ENCODE assay signal across 9 mouse cellular contexts in genomic region chr7:31077885-31078445, GRCm38 (mm10). TPM values are rescaled to one million over a fixed set of nuclear protein-coding genes. Genes with fewer than 3 reads are reported as not detected.
DNase-seq lines count a peak whose midpoint lies in the region; ATAC-seq and TF ChIP-seq lines count a peak whose summit lies in the region.
"Had no signal": no experiment of that assay in that cellular context is flagged by ENCODE, and none has a peak within 500 bp of the region (broad histone marks: within the 10 kb centered on the region; RNA-seq: fewer than 3 reads in every experiment).

No protein-coding gene starts in this region.

- H3K36me3 ChIP-seq in midbrain, embryonic 15.5 days (replicated peaks), result no peaks in the 10 kb centered on the region
- H3K36me3 ChIP-seq: stomach, embryonic 15.5 days had no signal

- no peaks in the 10 kb centered on the region for H3K9me3 ChIP-seq in midbrain, embryonic 15.5 days
- H3K9me3 ChIP-seq: stomach, embryonic 15.5 days had no signal

- DNase-seq in gastrocnemius, adult 2 months, result no peak
- no peak for DNase-seq in gastrocnemius, adult 8-10 months (ENCODE audit: low spot score in 2 of 2)
- peak; percentile 71 for DNase-seq in 3T3-L1 (ENCODE audit: low read depth, low spot score)
- DNase-seq in R1 (ENCODE audit: low read depth, low spot score), result peak; percentile 67
- DNase-seq in frontal cortex, postnatal 36 days (ENCODE audit: low spot score in 2 of 2), result peak; percentile 55 to 78
- peak; percentile 71 to 80 for DNase-seq in layer of hippocampus, postnatal 14 days (ENCODE audit: low spot score in 2 of 2)
- no peak for DNase-seq in spleen, postnatal 14 days (ENCODE audit: low spot score in 2 of 2)

- peak overlapping the region; percentile 57 for H3K27ac ChIP-seq in gastrocnemius, adult 2 months
- no peak overlapping the region for H3K27ac ChIP-seq in midbrain, embryonic 15.5 days

- H3K9ac ChIP-seq in midbrain, embryonic 15.5 days, result no peak overlapping the region
- H3K9ac ChIP-seq: stomach, embryonic 15.5 days had no signal

- peak; percentile 76 for TF ChIP-seq CTCF in gastrocnemius, adult 2 months (IDR thresholded peaks at IDR 0.05)

- intact Hi-C loops in gastrocnemius, adult 2 months (cut with DNase I), result loop anchor here (2.0 kb wide), 2 partner anchors 17 to 19 kb away; partner anchors contain the start of gene Lgi4

- H3K4me2 ChIP-seq in midbrain, embryonic 15.5 days, result no peak overlapping the region
- H3K4me2 ChIP-seq: stomach, embryonic 15.5 days had no signal

- no peak overlapping the region for H3K4me3 ChIP-seq in gastrocnemius, adult 2 months
- H3K4me3 ChIP-seq in midbrain, embryonic 15.5 days, result no peak overlapping the region
- H3K4me3 ChIP-seq: stomach, embryonic 15.5 days had no signal

- no peaks in the 10 kb centered on the region for H3K4me1 ChIP-seq in midbrain, embryonic 15.5 days

- H3K27me3 ChIP-seq in midbrain, embryonic 15.5 days (replicated peaks), result no peaks in the 10 kb centered on the region
- H3K27me3 ChIP-seq: stomach, embryonic 15.5 days had no signal

- 0 out of 2 replicates have a peak, but pooled peaks have one; percentile 37 for ATAC-seq in midbrain, embryonic 15.5 days (replicated peaks)

- WGBS in midbrain, embryonic 15.5 days, result 44% methylated on average over 5 of the region's 5 CpGs

RNA-seq across cellular contexts. Expression of gene Fxyd3, which starts 1.5 kb away (rescaled TPM):
- 1 to 10 TPM; 1.2 to 1.4 TPM for total RNA-seq in gastrocnemius, adult 2 months (2021)
- 1 to 10 TPM in 2 of 4 experiments, under 1 TPM in 2; 0.77 to 1.3 (median 0.92) TPM for total RNA-seq in gastrocnemius, adult 8-10 months (2022)
- under 1 TPM; 0.55 to 0.72 TPM for total RNA-seq in layer of hippocampus, postnatal 14 days (2021)
- polyA plus RNA-seq in midbrain, embryonic 15.5 days (2015; fragmentation: Nextera tagmentation; extraction: Ambion mirVana), result not detected in 2 replicates

RNA-seq across cellular contexts. Expression of gene Lgi4, which starts 18.8 kb away (rescaled TPM):
- 1 to 10 TPM; 2.4 to 3.3 TPM for total RNA-seq in gastrocnemius, adult 2 months (2021)
- 1 to 10 TPM; 1.4 to 3.5 (median 2.3) TPM for total RNA-seq in gastrocnemius, adult 8-10 months (2022)
- 10 to 100 TPM; 21.8 to 23.3 TPM for total RNA-seq in layer of hippocampus, postnatal 14 days (2021)
- polyA plus RNA-seq in midbrain, embryonic 15.5 days (2015; fragmentation: Nextera tagmentation; extraction: Ambion mirVana), result 0.19 and 0.22 TPM in 2 replicates

RNA-seq across cellular contexts. Expression of gene Fxyd1, which starts 21.0 kb away (rescaled TPM):
- 1,000 to 10,000 TPM in 1 of 2 experiments, 100 to 1,000 TPM in 1; 944 to 1,010 TPM for total RNA-seq in gastrocnemius, adult 2 months (2021)
- 100 to 1,000 TPM; 556 to 826 (median 679) TPM for total RNA-seq in gastrocnemius, adult 8-10 months (2022)
- total RNA-seq in layer of hippocampus, postnatal 14 days (2021), result 100 to 1,000 TPM in 1 of 2 experiments, 10 to 100 TPM in 1; 62.6 to 118 TPM
- polyA plus RNA-seq in midbrain, embryonic 15.5 days (2015; fragmentation: Nextera tagmentation; extraction: Ambion mirVana), result 13.2 and 15.5 TPM in 2 replicates

RNA-seq across cellular contexts. Expression of gene Fxyd7, which starts 26.7 kb away (rescaled TPM):
- 1 to 10 TPM; 1.4 to 1.6 TPM for total RNA-seq in gastrocnemius, adult 2 months (2021)
- total RNA-seq in gastrocnemius, adult 8-10 months (2022), result 1 to 10 TPM in 2 of 4 experiments, under 1 TPM in 1, not detected in 1; 0.99 to 1.3 (median 1.3) TPM
- total RNA-seq in layer of hippocampus, postnatal 14 days (2021), result 100 to 1,000 TPM; 333 to 341 TPM
- 174 and 186 TPM in 2 replicates for polyA plus RNA-seq in midbrain, embryonic 15.5 days (2015; fragmentation: Nextera tagmentation; extraction: Ambion mirVana)

RNA-seq across cellular contexts. Expression of gene Fxyd5, which starts 35.7 kb away (rescaled TPM):
- 10 to 100 TPM in 1 of 2 experiments, 1 to 10 TPM in 1; 8.3 to 13.8 TPM for total RNA-seq in gastrocnemius, adult 2 months (2021)
- total RNA-seq in gastrocnemius, adult 8-10 months (2022), result 1 to 10 TPM; 4.7 to 8.7 (median 6.1) TPM
- 10 to 100 TPM; 32.1 to 32.4 TPM for total RNA-seq in layer of hippocampus, postnatal 14 days (2021)
- 24.8 and 26.8 TPM in 2 replicates for polyA plus RNA-seq in midbrain, embryonic 15.5 days (2015; fragmentation: Nextera tagmentation; extraction: Ambion mirVana)

Comparison
In these comparisons a context has a peak if more than half of its experiments do, and no peak if none do; other contexts are left out.
1. DNase-seq: peak in 3T3-L1 (single experiment), R1 (single experiment), frontal cortex, postnatal 36 days (2 of 2) and layer of hippocampus, postnatal 14 days (2 of 2); none in gastrocnemius, adult 2 months (single experiment), gastrocnemius, adult 8-10 months (0 of 2) and spleen, postnatal 14 days (0 of 2).
2. RNA of gene Lgi4, which starts 18.8 kb away (total RNA-seq): 21.8 to 23.3 TPM in layer of hippocampus, postnatal 14 days; 2.4 to 3.3 TPM in gastrocnemius, adult 2 months and 1.4 to 3.5 TPM in gastrocnemius, adult 8-10 months; every median in the first group is over 4 times any median in the second.
3. RNA of gene Fxyd1, which starts 21.0 kb away (total RNA-seq): 944 to 1,010 TPM in gastrocnemius, adult 2 months and 556 to 826 TPM in gastrocnemius, adult 8-10 months; 62.6 to 118 TPM in layer of hippocampus, postnatal 14 days; every median in the first group is over 4 times any median in the second.